Mouse (Mus musculus): ENCODE measurements around the gene Capn15.

- TF ChIP-seq POLR2AphosphoS5 (IDR thresholded peaks at IDR 0.05; ENCODE audit: insufficient replicate concordance, low read depth, low read length) (no peak), CTCF (IDR thresholded peaks at IDR 0.05; ENCODE audit: low read depth, low read length) (no peak), GATA1 (IDR thresholded peaks at IDR 0.05; ENCODE audit: borderline replicate concordance, low read length) (no peak), TAL1 (conservative IDR thresholded peaks at IDR 0.05; ENCODE audit: low read depth, low read length) (no peak)
Observed at GRCm38 (mm10) chr17:25955736-25956135, 29.9 kb downstream of the Capn15 start.

Data from G1E (cell line).